Mouse (Mus musculus): Measurements from ENCODE around the gene Fyttd1. TPM values are rescaled to one million over a fixed set of nuclear protein-coding genes. Genes with fewer than 3 reads are reported as not detected.

The Fyttd1 gene
- polyA plus RNA-seq, 1 experiment: not detected

- Histone ChIP-seq H3K4me3 (ENCODE audit: insufficient read depth, low read depth, low read length) (no peak overlapping the region), H3K4me1 (ENCODE audit: control insufficient read depth, insufficient read depth, low read length) (peaks cover 11% of the 10 kb centered on the region), H3K27ac (ENCODE audit: insufficient read depth, low read depth, low read length) (no peak overlapping the region)
- TF ChIP-seq POLR2A (IDR thresholded peaks at IDR 0.05; ENCODE audit: insufficient read depth, low read depth, low read length) (no peak), CTCF (IDR thresholded peaks at IDR 0.05; ENCODE audit: insufficient read depth, low read depth, low read length) (no peak)
Measured at GRCm38 (mm10) chr16:32949281-32949680, 72.0 kb downstream of the Fyttd1 start.

DNA sequence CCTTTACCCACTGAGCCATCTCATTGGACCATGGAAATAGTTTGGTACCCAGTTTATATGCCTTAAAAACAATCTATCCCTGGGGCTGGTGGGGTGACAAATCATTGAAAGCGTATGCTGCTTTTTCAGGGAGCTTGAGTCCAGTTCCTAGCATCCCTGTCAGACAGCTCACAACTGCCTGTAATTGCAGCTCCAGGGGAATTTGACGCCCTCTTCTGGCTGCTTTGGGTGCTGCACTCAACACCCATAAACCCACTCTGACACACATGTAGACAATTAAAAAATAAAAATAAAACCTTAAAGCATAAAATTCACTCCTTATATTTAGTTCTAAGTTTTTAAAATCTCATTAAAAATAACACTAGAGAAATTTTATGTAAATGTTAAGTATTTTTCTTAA is 73.8 kb downstream of the Fyttd1 start:
- TF ChIP-seq CTCF (IDR thresholded peaks at IDR 0.05; ENCODE audit: insufficient read depth, low read depth, low read length) (no peak), POLR2A (IDR thresholded peaks at IDR 0.05; ENCODE audit: insufficient read depth, low read depth, low read length) (no peak)
- Histone ChIP-seq H3K4me3 (ENCODE audit: insufficient read depth, low read depth, low read length) (no peak overlapping the region), H3K27ac (ENCODE audit: insufficient read depth, low read depth, low read length) (no peak overlapping the region), H3K4me1 (ENCODE audit: control insufficient read depth, insufficient read depth, low read length) (peaks cover 11% of the 10 kb centered on the region)
- 86% methylated on average over 2 of the region's 2 CpGs for WGBS

DNA sequence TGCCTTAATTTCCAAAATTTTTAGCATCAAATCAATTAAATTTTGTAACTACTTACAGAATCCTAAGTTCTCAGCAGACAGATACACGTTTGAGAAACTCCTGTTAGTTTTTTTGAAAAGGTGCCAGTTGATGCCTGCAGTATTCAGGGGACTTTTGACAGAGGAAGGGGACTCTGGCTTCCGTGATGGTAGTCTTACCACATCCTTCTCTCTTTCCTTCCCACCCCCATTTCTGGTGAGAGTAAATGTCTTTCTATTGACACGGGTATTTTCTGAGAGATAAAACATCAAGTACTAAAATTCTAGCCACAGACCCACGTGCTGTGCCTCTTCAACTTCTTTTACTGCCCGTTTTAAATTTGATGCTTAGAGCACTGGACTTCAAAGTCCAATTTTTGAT is 76.5 kb downstream of the Fyttd1 start:
- H3K4me1 ChIP-seq (ENCODE audit: control insufficient read depth, insufficient read depth, low read length): 0 out of 2 replicates have a peak, but pooled peaks cover under 1% of the 10 kb centered on the region
- H3K4me3 ChIP-seq (ENCODE audit: insufficient read depth, low read depth, low read length): no peak overlapping the region
- WGBS: 77% methylated on average over 5 of the region's 5 CpGs
- no peak overlapping the region for H3K27ac ChIP-seq (ENCODE audit: insufficient read depth, low read depth, low read length)
- TF ChIP-seq CTCF (IDR thresholded peaks at IDR 0.05; ENCODE audit: insufficient read depth, low read depth, low read length): no peak
- TF ChIP-seq POLR2A (IDR thresholded peaks at IDR 0.05; ENCODE audit: insufficient read depth, low read depth, low read length): no peak

DNA sequence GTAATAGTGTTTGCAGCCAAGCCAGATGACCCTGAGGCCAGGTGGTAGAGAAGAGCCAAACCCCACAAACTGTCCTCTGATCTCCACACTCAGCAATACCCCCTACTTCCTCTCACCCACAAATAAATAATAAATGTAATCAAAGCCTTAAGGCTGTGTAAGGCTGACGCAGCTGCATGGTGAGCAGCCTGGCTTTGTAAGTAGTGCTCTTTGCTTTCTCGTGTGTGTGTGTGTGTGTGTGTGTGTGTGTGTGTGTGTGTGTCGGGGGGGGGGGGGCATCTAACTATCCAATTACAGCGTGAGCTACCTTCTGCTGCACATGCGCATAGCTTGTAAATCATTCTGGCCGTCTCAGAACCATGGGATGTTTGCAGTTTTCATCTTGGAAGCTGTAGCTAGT is 77.0 kb downstream of the Fyttd1 start:
- TF ChIP-seq POLR2A (IDR thresholded peaks at IDR 0.05; ENCODE audit: insufficient read depth, low read depth, low read length) (no peak), CTCF (IDR thresholded peaks at IDR 0.05; ENCODE audit: insufficient read depth, low read depth, low read length) (no peak)
- Histone ChIP-seq H3K27ac (ENCODE audit: insufficient read depth, low read depth, low read length) (no peak overlapping the region), H3K4me3 (ENCODE audit: insufficient read depth, low read depth, low read length) (no peak overlapping the region), H3K4me1 (ENCODE audit: control insufficient read depth, insufficient read depth, low read length) (no peaks in the 10 kb centered on the region)
- 55% methylated on average over 6 of the region's 6 CpGs for WGBS

DNA sequence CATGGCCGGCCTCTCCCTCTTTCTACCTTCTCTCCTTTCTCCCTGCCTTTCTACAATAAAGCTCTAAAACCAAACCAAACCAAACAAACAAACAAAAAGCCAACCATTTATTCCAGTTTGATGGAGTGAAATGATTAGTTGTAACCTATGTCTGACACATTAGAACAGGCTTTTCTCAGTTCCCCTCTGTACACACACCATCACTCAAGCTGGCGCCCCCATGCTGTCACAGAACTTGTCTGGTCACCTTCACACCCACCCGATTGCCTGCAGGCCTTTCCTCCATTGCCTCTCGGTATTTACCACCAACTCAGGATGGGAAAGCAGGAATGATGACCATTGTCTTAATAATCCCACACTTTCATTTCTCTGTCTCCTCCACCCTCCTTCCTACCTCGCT is 79.6 kb downstream of the Fyttd1 start:
- WGBS: 82% methylated on average over 5 of the region's 5 CpGs
- Histone ChIP-seq H3K4me1 (ENCODE audit: control insufficient read depth, insufficient read depth, low read length) (no peaks in the 10 kb centered on the region), H3K4me3 (ENCODE audit: insufficient read depth, low read depth, low read length) (no peak overlapping the region), H3K27ac (ENCODE audit: insufficient read depth, low read depth, low read length) (no peak overlapping the region)
- TF ChIP-seq CTCF (IDR thresholded peaks at IDR 0.05; ENCODE audit: insufficient read depth, low read depth, low read length) (no peak), POLR2A (IDR thresholded peaks at IDR 0.05; ENCODE audit: insufficient read depth, low read depth, low read length) (no peak)

Other genes starting within 250 kb of the Fyttd1 start
- gene Tnk2, start 233.6 kb upstream of the Fyttd1 start, polyA plus RNA-seq (2012; ENCODE audit: insufficient read depth, insufficient read length, low replicate concordance, missing spikeins): not detected in 2 replicates
- not detected in 2 replicates for gene Muc4, start 141.6 kb upstream of the Fyttd1 start, polyA plus RNA-seq (2012; ENCODE audit: insufficient read depth, insufficient read length, low replicate concordance, missing spikeins)
- not detected in 2 replicates for gene Muc20, start 80.1 kb upstream of the Fyttd1 start, polyA plus RNA-seq (2012; ENCODE audit: insufficient read depth, insufficient read length, low replicate concordance, missing spikeins)
- gene Smbd1, start 67.0 kb upstream of the Fyttd1 start, polyA plus RNA-seq (2012; ENCODE audit: insufficient read depth, insufficient read length, low replicate concordance, missing spikeins): not detected in 2 replicates
- gene Rubcn, start 266 bp downstream of the Fyttd1 start, polyA plus RNA-seq (2012; ENCODE audit: insufficient read depth, insufficient read length, low replicate concordance, missing spikeins): not detected in 2 replicates
- gene Lrch3, start 36.6 kb downstream of the Fyttd1 start, polyA plus RNA-seq (2012; ENCODE audit: insufficient read depth, insufficient read length, low replicate concordance, missing spikeins): not detected in 2 replicates
- gene Iqcg, start 178.7 kb downstream of the Fyttd1 start, polyA plus RNA-seq (2012; ENCODE audit: insufficient read depth, insufficient read length, low replicate concordance, missing spikeins): not detected in 2 replicates
- not detected in 2 replicates for gene Rpl35a, start 179.0 kb downstream of the Fyttd1 start, polyA plus RNA-seq (2012; ENCODE audit: insufficient read depth, insufficient read length, low replicate concordance, missing spikeins)
- not detected in 2 replicates for gene Lmln, start 185.0 kb downstream of the Fyttd1 start, polyA plus RNA-seq (2012; ENCODE audit: insufficient read depth, insufficient read length, low replicate concordance, missing spikeins)